Mouse (Mus musculus) intestine, postnatal 0 days (tissue): ENCODE measurements around the gene Cdkal1. TPM values are rescaled to one million over a fixed set of nuclear protein-coding genes. Genes with fewer than 3 reads are reported as not detected.
A peak's percentile ranks its signal among the peaks of the same experiment; 100 is the strongest.

Experiments used
- ATAC-seq: fragments of 200-750 bp; cut with Nextera tagmentation; 2 replicates; pipeline ENCODE4 v1.8.0; 2017; ENCODE audit warnings: mild to moderate bottlenecking, moderate TSS enrichment, moderate library complexity
- H3K27ac ChIP-seq: fragments of 300-500 bp; sonication (generic); 2 replicates; pipeline ENCODE4 v1.5.1; 2014; ENCODE audit warnings: mild to moderate bottlenecking, low read depth, low read length, moderate library complexity
- H3K27me3 ChIP-seq: fragments of 300-500 bp; sonication (generic); replicated peaks from 2 replicates; pipeline ENCODE4 v1.6.1; 2014; ENCODE audit warnings: low read length, mixed read lengths; ENCODE audit not compliant: control insufficient read depth, insufficient read depth
- H3K36me3 ChIP-seq: fragments of 300-500 bp; sonication (generic); 2 replicates; pipeline ENCODE4 v1.6.1; 2014; ENCODE audit warnings: mild to moderate bottlenecking, moderate library complexity; ENCODE audit not compliant: control insufficient read depth, insufficient read depth
- H3K4me1 ChIP-seq: fragments of 300-500 bp; sonication (generic); replicated peaks from 2 replicates; pipeline ENCODE4 v1.6.1; 2014; ENCODE audit warnings: antibody characterized with exemption, low read length, mixed read lengths; ENCODE audit not compliant: control insufficient read depth, insufficient read depth
- H3K4me2 ChIP-seq: fragments of 300-500 bp; sonication (generic); replicated peaks from 2 replicates; pipeline ENCODE4 v1.6.1; 2014; ENCODE audit warnings: low read depth, mild to moderate bottlenecking, moderate library complexity
- H3K4me3 ChIP-seq: fragments of 300-500 bp; sonication (generic); 2 replicates; pipeline ENCODE4 v1.5.1; 2014; ENCODE audit warnings: low read depth, low read length
- H3K9ac ChIP-seq: fragments of 300-500 bp; sonication (generic); 2 replicates; pipeline ENCODE4 v1.6.1; 2014; ENCODE audit warnings: mild to moderate bottlenecking, low read depth, low read length
- H3K9me3 ChIP-seq: fragments of 300-500 bp; sonication (generic); 2 replicates; pipeline ENCODE4 v1.6.1; 2016; ENCODE audit warnings: mixed run types; ENCODE audit not compliant: control insufficient read depth
- CTCF ChIP-seq: sonication (generic); IDR thresholded peaks from 2 replicates; pipeline ENCODE4 v1.5.1; 2016; ENCODE audit warnings: low read depth, mild to moderate bottlenecking, control low read depth, antibody characterized with exemption, moderate library complexity
- WGBS: fragments of 180-500 bp; shearing (Covaris S2); extraction: QIAGEN DNeasy Blood & Tissue Kit; methylation state at CpG from one replicate; pipeline ENCODE4 v1.1.7; 2014; 5-methylcytosine and 5-hydroxymethylcytosine counted together
- polyA plus RNA-seq: library from polyadenylated mRNA; unstranded; fragments of >200 nt; fragmentation: Nextera tagmentation; extraction: Ambion mirVana; gene quantifications from 2 replicates; pipeline ENCODE4 v1.2.1, GENCODE M21; 2015

Gene Cdkal1
- polyA plus RNA-seq, 1 experiment from 2014 or later, result 13.5 TPM

DNA sequence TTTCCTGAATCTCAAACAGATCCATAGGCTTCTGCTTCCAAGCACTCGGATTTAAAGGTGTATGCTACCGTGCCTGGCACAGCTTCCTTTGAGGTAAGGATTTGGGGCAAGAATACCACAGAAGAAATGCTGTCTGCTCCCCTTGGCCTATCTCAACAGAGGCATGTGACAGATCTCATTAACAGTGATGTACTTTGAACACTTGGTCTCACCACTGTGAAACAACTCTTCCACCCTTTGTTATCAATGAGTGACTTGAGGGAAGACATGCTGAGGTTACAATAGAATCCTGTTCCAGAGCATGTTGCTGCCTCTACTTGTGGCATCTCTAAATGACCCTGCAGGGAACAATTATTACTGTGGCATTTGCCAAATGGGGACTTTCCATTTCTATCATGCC, 4.6 kb upstream of the Cdkal1 start:
- TF ChIP-seq CTCF, result no peak
- no peaks in the 10 kb centered on the region for H3K27me3 ChIP-seq
- no peak overlapping the region for H3K4me3 ChIP-seq
- H3K9ac ChIP-seq, result no peak overlapping the region
- ATAC-seq, result peak; percentile 62
- H3K4me2 ChIP-seq, result no peak overlapping the region
- WGBS, result 52% methylated on average over 2 of the region's 2 CpGs
- no peak overlapping the region for H3K27ac ChIP-seq
- no peaks in the 10 kb centered on the region for H3K9me3 ChIP-seq
- H3K4me1 ChIP-seq, result no peaks in the 10 kb centered on the region
- H3K36me3 ChIP-seq, result no peaks in the 10 kb centered on the region

DNA sequence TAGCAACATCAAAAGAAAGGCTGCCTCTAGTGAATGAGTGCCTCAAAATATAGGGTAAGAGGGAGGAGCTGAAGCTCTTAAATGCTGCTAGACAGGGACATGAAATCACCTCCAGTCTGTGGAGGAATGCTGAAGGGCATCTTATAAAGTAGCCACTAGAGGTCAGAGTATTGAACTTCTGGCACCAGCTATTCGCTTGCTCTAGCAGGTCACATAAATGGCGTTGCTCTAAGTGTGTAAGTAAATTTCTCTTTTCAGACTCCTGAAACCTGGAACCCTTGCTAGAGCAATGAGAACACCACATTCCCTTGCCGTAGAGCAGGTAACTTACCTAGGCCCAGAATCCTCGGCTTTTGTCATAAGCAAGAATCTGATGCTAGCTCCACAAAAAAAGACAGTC, 2.0 kb upstream of the Cdkal1 start:
- Histone ChIP-seq H3K9me3 (no peaks in the 10 kb centered on the region), H3K4me3 (no peak overlapping the region), H3K27me3 (no peaks in the 10 kb centered on the region), H3K4me2 (0 out of 2 replicates have a peak overlapping the region, but pooled peaks have one; percentile 30), H3K9ac (no peak overlapping the region), H3K4me1 (0 out of 2 replicates have a peak, but pooled peaks cover 2% of the 10 kb centered on the region), H3K27ac (no peak overlapping the region), H3K36me3 (no peaks in the 10 kb centered on the region)
- TF ChIP-seq CTCF, result peak; percentile 82
- WGBS, result 14% methylated on average over 4 of the region's 4 CpGs
- ATAC-seq, result peak; percentile 50; the same call in 1 of the 2 replicates

DNA sequence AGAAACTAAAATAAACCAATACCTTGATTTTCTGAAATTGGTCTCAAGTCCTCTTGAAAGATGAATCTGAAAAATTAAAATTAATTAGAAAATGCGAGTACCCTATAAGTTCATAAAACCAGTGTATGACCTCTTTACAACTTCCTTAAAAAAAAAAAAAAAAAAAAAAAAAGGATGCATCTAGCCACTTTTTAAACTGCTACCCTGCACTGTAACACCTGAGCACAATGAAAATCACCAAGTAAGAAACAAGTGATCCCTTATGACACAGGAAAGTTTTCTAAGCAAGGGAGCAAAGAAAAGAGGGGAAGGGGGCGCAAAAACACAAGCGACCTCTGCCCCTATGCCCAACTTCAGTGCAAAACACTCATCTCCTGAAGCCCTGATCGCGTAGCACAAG, 598 bp downstream of the Cdkal1 start:
- Histone ChIP-seq H3K9ac (peak overlapping the region; percentile 54), H3K4me2 (peak overlapping the region; percentile 80), H3K9me3 (no peaks in the 10 kb centered on the region), H3K27me3 (no peaks in the 10 kb centered on the region), H3K4me1 (0 out of 2 replicates have a peak, but pooled peaks cover 2% of the 10 kb centered on the region), H3K27ac (peak overlapping the region; percentile 82), H3K36me3 (peaks cover 9% of the 10 kb centered on the region), H3K4me3 (peak overlapping the region; percentile 73)
- no peak for TF ChIP-seq CTCF
- ATAC-seq, result no peak
- 0% methylated on average over 5 of the region's 5 CpGs for WGBS

DNA sequence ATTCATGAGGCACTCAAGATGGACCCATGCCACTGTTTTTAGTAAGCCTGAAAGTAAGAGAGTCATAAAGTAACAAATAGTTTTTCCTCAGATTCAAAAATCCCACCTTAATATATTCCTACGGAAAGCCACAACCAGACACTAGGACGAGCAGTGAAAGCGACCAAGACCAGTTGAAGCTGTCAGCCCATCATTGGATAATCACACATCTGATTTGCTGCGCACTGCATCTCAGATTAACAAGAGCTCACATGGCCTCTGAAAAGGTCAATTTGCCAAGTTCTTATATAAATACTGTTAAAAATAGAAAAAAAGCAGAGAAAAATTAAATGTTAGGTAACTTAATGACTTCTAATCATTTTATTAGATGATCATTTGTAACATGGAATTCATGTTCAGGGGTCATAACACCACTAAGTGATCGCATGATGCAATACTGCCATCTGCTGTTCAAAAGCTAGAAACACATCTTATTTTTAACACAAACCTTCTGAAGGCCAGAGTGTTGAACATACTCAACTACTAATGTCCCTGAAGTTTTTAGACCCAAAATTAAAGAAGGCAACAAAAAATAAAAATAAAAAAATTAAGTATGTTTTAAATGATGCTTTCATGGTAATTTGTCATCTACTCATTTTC, 16.9 kb downstream of the Cdkal1 start:
- no peaks in the 10 kb centered on the region for H3K27me3 ChIP-seq
- peaks cover 13% of the 10 kb centered on the region; the same call in 1 of the 2 replicates for H3K36me3 ChIP-seq
- 55% methylated on average over 5 of the region's 5 CpGs for WGBS
- no peak overlapping the region for H3K27ac ChIP-seq
- no peak overlapping the region for H3K9ac ChIP-seq
- no peak overlapping the region for H3K4me3 ChIP-seq
- no peaks in the 10 kb centered on the region for H3K4me1 ChIP-seq
- H3K4me2 ChIP-seq, result no peak overlapping the region
- ATAC-seq, result no peak
- no peaks in the 10 kb centered on the region for H3K9me3 ChIP-seq
- TF ChIP-seq CTCF, result peak; percentile 87

DNA sequence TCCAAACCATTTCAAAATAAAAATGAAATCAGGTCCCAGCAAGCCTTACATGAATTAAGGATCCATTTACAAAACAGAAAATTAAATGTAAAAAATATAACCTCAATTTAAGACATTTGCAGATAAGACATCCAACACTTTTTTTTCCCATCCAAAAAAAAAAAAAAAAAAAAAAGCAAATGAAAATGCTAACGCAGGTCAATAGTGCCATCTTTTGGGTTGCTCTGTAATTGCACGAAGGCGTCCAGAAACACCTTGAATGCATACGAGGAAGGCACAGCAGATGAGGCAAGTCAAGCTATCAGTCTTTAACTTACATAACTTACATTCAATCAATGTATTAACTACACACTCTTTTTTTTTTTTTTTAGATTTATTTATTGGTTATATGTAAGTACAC, 20.3 kb downstream of the Cdkal1 start:
- H3K36me3 ChIP-seq, result peaks cover 8% of the 10 kb centered on the region; the same call in 1 of the 2 replicates
- H3K4me3 ChIP-seq, result no peak overlapping the region
- H3K9ac ChIP-seq, result no peak overlapping the region
- peak; percentile 80 for TF ChIP-seq CTCF
- H3K4me2 ChIP-seq, result no peak overlapping the region
- no peak overlapping the region for H3K27ac ChIP-seq
- no peaks in the 10 kb centered on the region for H3K4me1 ChIP-seq
- no peak for ATAC-seq
- no peaks in the 10 kb centered on the region for H3K27me3 ChIP-seq
- WGBS, result 21% methylated on average over 4 of the region's 4 CpGs
- H3K9me3 ChIP-seq, result no peaks in the 10 kb centered on the region

DNA sequence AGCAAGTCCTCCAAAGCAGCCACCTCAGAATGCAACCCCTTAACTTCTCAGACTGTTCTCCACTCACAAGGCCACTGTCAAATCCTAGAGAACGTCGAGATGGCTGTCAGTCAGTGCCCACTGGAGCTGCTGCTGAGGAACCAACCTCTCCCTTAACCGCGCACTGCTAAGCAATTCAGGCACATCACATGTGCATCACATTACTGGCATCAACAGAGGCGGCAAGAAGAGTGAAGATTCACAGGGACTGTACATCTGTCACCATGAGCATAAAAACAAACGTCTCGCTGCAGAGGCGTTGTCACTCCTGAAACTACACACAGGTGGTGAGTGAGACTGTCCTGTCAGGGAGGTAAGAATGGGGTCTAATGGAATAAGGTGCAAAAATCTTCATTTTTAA, 21.7 kb downstream of the Cdkal1 start:
- Histone ChIP-seq H3K36me3 (peaks cover 5% of the 10 kb centered on the region; the same call in 1 of the 2 replicates), H3K4me3 (no peak overlapping the region), H3K9ac (no peak overlapping the region), H3K4me2 (no peak overlapping the region), H3K27ac (no peak overlapping the region), H3K9me3 (no peaks in the 10 kb centered on the region), H3K4me1 (no peaks in the 10 kb centered on the region), H3K27me3 (no peaks in the 10 kb centered on the region)
- WGBS, result 83% methylated on average over 8 of the region's 8 CpGs
- no peak for TF ChIP-seq CTCF
- no peak for ATAC-seq
